Comparison of ENCODE assay signal across 19 mouse cellular contexts in the genomic region with DNA sequence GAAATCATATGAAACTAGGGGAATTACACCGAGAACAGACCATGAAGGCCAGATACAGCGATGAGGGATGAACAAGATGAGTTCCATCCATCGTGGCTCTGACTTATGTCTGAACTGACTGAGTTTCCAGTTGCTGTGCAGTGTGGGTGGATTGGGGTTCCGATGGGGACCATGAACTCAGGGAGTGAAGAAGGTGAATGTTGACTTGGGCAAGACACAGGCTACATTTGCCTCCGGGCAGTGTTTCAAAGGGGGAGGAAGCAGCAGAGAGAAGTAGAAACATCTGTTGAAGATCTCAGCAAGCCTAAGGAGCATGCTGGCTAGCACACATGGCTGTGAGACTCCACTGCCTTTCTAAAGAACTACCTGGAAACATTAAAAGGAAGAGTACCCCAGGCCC.
DNase-seq lines count a peak whose midpoint lies in the region; ATAC-seq and TF ChIP-seq lines count a peak whose summit lies in the region.
"Had no signal": no experiment of that assay in that cellular context is flagged by ENCODE, and none has a peak within 500 bp of the region (broad histone marks: within the 10 kb centered on the region; RNA-seq: fewer than 3 reads in every experiment).

No protein-coding gene starts in this region.

- H3K4me1 ChIP-seq in embryonic facial prominence, embryonic 12.5 days: peaks cover 8% of the 10 kb centered on the region; the same call in 1 of the 2 replicates
- H3K4me1 ChIP-seq in forebrain, embryonic 16.5 days (replicated peaks; ENCODE audit: control insufficient read depth, insufficient read depth, low read length): no peaks in the 10 kb centered on the region
- H3K4me1 ChIP-seq: forebrain, embryonic 12.5 days; hindbrain, embryonic 15.5 days had no signal

- no peak overlapping the region for H3K4me2 ChIP-seq in embryonic facial prominence, embryonic 12.5 days (replicated peaks)
- no peak overlapping the region for H3K4me2 ChIP-seq in forebrain, embryonic 16.5 days (ENCODE audit: low read length)
- H3K4me2 ChIP-seq: forebrain, embryonic 12.5 days; heart, embryonic 11.5 days; hindbrain, embryonic 15.5 days had no signal

- DNase-seq in gastrocnemius, adult 2 months: peak; percentile 48
- no peak for DNase-seq in gastrocnemius, postnatal 36 days
- DNase-seq in heart, adult 18-20 months: peak; percentile 27
- DNase-seq in heart, adult 8-10 months (ENCODE audit: low spot score): no peak
- DNase-seq in 3T3-L1 (ENCODE audit: low read depth, low spot score): peak; percentile 41
- DNase-seq: adrenal gland, adult 2 months; adrenal gland, postnatal 25 days; cerebellum, adult 18-20 months; cerebellum, adult 9-11 months; cerebellum, postnatal 36 days; forebrain, postnatal 0 days; kidney, adult 2 months had no signal

- H3K27me3 ChIP-seq in embryonic facial prominence, embryonic 12.5 days: no peaks in the 10 kb centered on the region
- no peaks in the 10 kb centered on the region for H3K27me3 ChIP-seq in forebrain, embryonic 16.5 days (replicated peaks; ENCODE audit: control insufficient read depth, insufficient read depth, low read length)
- H3K27me3 ChIP-seq: CH12.LX; forebrain, embryonic 12.5 days; hindbrain, embryonic 15.5 days had no signal

- ATAC-seq in embryonic facial prominence, embryonic 12.5 days (ENCODE audit: insufficient number of reproducible peaks, insufficient read depth, low FRiP score, low TSS enrichment): no peak
- no peak for ATAC-seq in forebrain, embryonic 16.5 days
- ATAC-seq: forebrain, postnatal 0 days; intestine, embryonic 16.5 days had no signal

- intact Hi-C loops in gastrocnemius, adult 2 months (cut with DNase I): no loop called here
- intact Hi-C loops in gastrocnemius, postnatal 36 days (cut with DNase I): no loop called here

- TF ChIP-seq CTCF in gastrocnemius, adult 2 months (IDR thresholded peaks at IDR 0.05): no peak

- H3K36me3 ChIP-seq in embryonic facial prominence, embryonic 12.5 days: no peaks in the 10 kb centered on the region
- no peaks in the 10 kb centered on the region for H3K36me3 ChIP-seq in forebrain, embryonic 16.5 days (ENCODE audit: control insufficient read depth, insufficient read depth)
- H3K36me3 ChIP-seq: forebrain, embryonic 12.5 days; hindbrain, embryonic 15.5 days had no signal

- no peak overlapping the region for H3K9ac ChIP-seq in embryonic facial prominence, embryonic 12.5 days
- H3K9ac ChIP-seq in forebrain, embryonic 16.5 days (replicated peaks; ENCODE audit: low read depth, low read length): no peak overlapping the region
- H3K9ac ChIP-seq: forebrain, embryonic 12.5 days; forebrain, postnatal 0 days; hindbrain, embryonic 15.5 days had no signal

- no peak overlapping the region for H3K27ac ChIP-seq in gastrocnemius, adult 2 months
- H3K27ac ChIP-seq in embryonic facial prominence, embryonic 12.5 days: peak overlapping the region; percentile 9; the same call in 1 of the 2 replicates
- no peak overlapping the region for H3K27ac ChIP-seq in forebrain, embryonic 16.5 days (ENCODE audit: low read length)
- H3K27ac ChIP-seq: forebrain, embryonic 12.5 days; hindbrain, embryonic 15.5 days had no signal

- no peaks in the 10 kb centered on the region for H3K9me3 ChIP-seq in embryonic facial prominence, embryonic 12.5 days
- no peaks in the 10 kb centered on the region for H3K9me3 ChIP-seq in forebrain, embryonic 16.5 days (ENCODE audit: control insufficient read depth, low read length)
- H3K9me3 ChIP-seq: forebrain, embryonic 12.5 days; hindbrain, embryonic 15.5 days had no signal

- H3K4me3 ChIP-seq in gastrocnemius, adult 2 months: no peak overlapping the region
- H3K4me3 ChIP-seq in embryonic facial prominence, embryonic 12.5 days: no peak overlapping the region
- H3K4me3 ChIP-seq in forebrain, embryonic 16.5 days (replicated peaks; ENCODE audit: low read length): no peak overlapping the region
- H3K4me3 ChIP-seq: forebrain, embryonic 12.5 days; hindbrain, embryonic 15.5 days had no signal

- 64% methylated on average over 5 of the region's 5 CpGs for WGBS in embryonic facial prominence, embryonic 12.5 days
- 92% methylated on average over 5 of the region's 5 CpGs for WGBS in forebrain, embryonic 16.5 days

Comparison
In these comparisons a context has a peak if more than half of its experiments do, and no peak if none do; other contexts are left out.
1. DNase-seq: peak in gastrocnemius, adult 2 months (single experiment), heart, adult 18-20 months (2 of 2) and 3T3-L1 (single experiment); none in gastrocnemius, postnatal 36 days (0 of 2) and heart, adult 8-10 months (single experiment).